Mouse (Mus musculus): ENCODE measurements around the gene Map1s.

GRCm38 (mm10) chr8:70897021-70897680 is 8.6 kb upstream of the Map1s start, which contains the start of gene Rpl18a:
- TF ChIP-seq CTCF (IDR thresholded peaks at IDR 0.05; ENCODE audit: borderline replicate concordance, insufficient read depth, low read length) (no peak), POLR2A (IDR thresholded peaks at IDR 0.05; ENCODE audit: low read depth, low read length) (peak; percentile 94)
